Mouse (Mus musculus): Measurements from ENCODE around the gene Zmynd8. TPM values are rescaled to one million over a fixed set of nuclear protein-coding genes. Genes with fewer than 3 reads are reported as not detected.

The Zmynd8 gene
- polyA plus RNA-seq, 1 experiment from 2014 or later, result 68.1 TPM

GRCm38 (mm10) chr2:165894533-165894932, 4.3 kb downstream of the Zmynd8 start:
- Histone ChIP-seq H3K27me3 (replicated peaks; ENCODE audit: low read depth, poor library complexity, severe bottlenecking) (no peaks in the 10 kb centered on the region), H3K4me3 (no peak overlapping the region), H3K36me3 (replicated peaks) (no peaks in the 10 kb centered on the region), H3K9me3 (no peaks in the 10 kb centered on the region), H3K27ac (replicated peaks) (0 out of 2 replicates have a peak overlapping the region, but pooled peaks have one; percentile 79), H3K4me1 (peaks cover 68% of the 10 kb centered on the region)
- 57% methylated on average over 3 of the region's 4 CpGs for WGBS
- peak; percentile 70 for DNase-seq (ENCODE audit: low spot score)

GRCm38 (mm10) chr2:165893232-165893631, 5.6 kb downstream of the Zmynd8 start:
- Histone ChIP-seq H3K27me3 (replicated peaks; ENCODE audit: low read depth, poor library complexity, severe bottlenecking) (no peaks in the 10 kb centered on the region), H3K36me3 (replicated peaks) (no peaks in the 10 kb centered on the region), H3K4me1 (peaks cover 68% of the 10 kb centered on the region), H3K9me3 (no peaks in the 10 kb centered on the region), H3K27ac (replicated peaks) (peak overlapping the region; percentile 63), H3K4me3 (no peak overlapping the region)
- no peak for DNase-seq (ENCODE audit: low spot score)
- 96% methylated on average over 3 of the region's 3 CpGs for WGBS

GRCm38 (mm10) chr2:165892626-165893025, 6.2 kb downstream of the Zmynd8 start:
- no peaks in the 10 kb centered on the region for H3K36me3 ChIP-seq (replicated peaks)
- WGBS, result 78% methylated on average over 5 of the region's 5 CpGs

GRCm38 (mm10) chr2:165890401-165890800, 8.4 kb downstream of the Zmynd8 start:
- H3K9me3 ChIP-seq, result no peaks in the 10 kb centered on the region
- H3K36me3 ChIP-seq (replicated peaks), result no peaks in the 10 kb centered on the region
- peaks cover 73% of the 10 kb centered on the region for H3K4me1 ChIP-seq
- no peak overlapping the region for H3K4me3 ChIP-seq
- H3K27ac ChIP-seq (replicated peaks), result peak overlapping the region; percentile 100
- DNase-seq (ENCODE audit: low spot score), result no peak
- no peaks in the 10 kb centered on the region for H3K27me3 ChIP-seq (replicated peaks; ENCODE audit: low read depth, poor library complexity, severe bottlenecking)
- 83% methylated on average over 10 of the region's 10 CpGs for WGBS

More at GRCm38 (mm10) chr2:165892626-165893025, 6.2 kb downstream of the Zmynd8 start:
- no peak overlapping the region for H3K4me3 ChIP-seq
- H3K4me1 ChIP-seq, result peaks cover 73% of the 10 kb centered on the region
- no peaks in the 10 kb centered on the region for H3K9me3 ChIP-seq
- H3K27ac ChIP-seq (replicated peaks), result peak overlapping the region; percentile 63
- no peak for DNase-seq (ENCODE audit: low spot score)
- H3K27me3 ChIP-seq (replicated peaks; ENCODE audit: low read depth, poor library complexity, severe bottlenecking), result no peaks in the 10 kb centered on the region

- DNase-seq (ENCODE audit: low spot score), result no peak
- 84% methylated on average over 10 of the region's 10 CpGs for WGBS
- H3K4me3 ChIP-seq, result no peak overlapping the region
- peaks cover 73% of the 10 kb centered on the region for H3K4me1 ChIP-seq
- H3K27ac ChIP-seq (replicated peaks), result peak overlapping the region; percentile 100
- no peaks in the 10 kb centered on the region for H3K9me3 ChIP-seq
- no peaks in the 10 kb centered on the region for H3K27me3 ChIP-seq (replicated peaks; ENCODE audit: low read depth, poor library complexity, severe bottlenecking)
- no peaks in the 10 kb centered on the region for H3K36me3 ChIP-seq (replicated peaks)
Measured at GRCm38 (mm10) chr2:165889874-165890273, 8.9 kb downstream of the Zmynd8 start.

- Histone ChIP-seq H3K4me1 (peaks cover 74% of the 10 kb centered on the region), H3K27me3 (replicated peaks; ENCODE audit: low read depth, poor library complexity, severe bottlenecking) (no peaks in the 10 kb centered on the region), H3K27ac (replicated peaks) (peak overlapping the region; percentile 100), H3K36me3 (replicated peaks) (no peaks in the 10 kb centered on the region), H3K4me3 (no peak overlapping the region), H3K9me3 (no peaks in the 10 kb centered on the region)
- WGBS, result 66% methylated on average over 7 of the region's 7 CpGs
- no peak for DNase-seq (ENCODE audit: low spot score)
Measured at GRCm38 (mm10) chr2:165889266-165889665, 9.6 kb downstream of the Zmynd8 start.

- H3K36me3 ChIP-seq (replicated peaks), result no peaks in the 10 kb centered on the region
- H3K27ac ChIP-seq (replicated peaks), result peak overlapping the region; percentile 100
- no peaks in the 10 kb centered on the region for H3K27me3 ChIP-seq (replicated peaks; ENCODE audit: low read depth, poor library complexity, severe bottlenecking)
- no peaks in the 10 kb centered on the region for H3K9me3 ChIP-seq
- no peak for DNase-seq (ENCODE audit: low spot score)
- H3K4me3 ChIP-seq, result peak overlapping the region; percentile 30; the same call in 1 of the 2 replicates
- 15% methylated on average over 3 of the region's 3 CpGs for WGBS
- peaks cover 79% of the 10 kb centered on the region for H3K4me1 ChIP-seq
Measured at GRCm38 (mm10) chr2:165888813-165889221, 10.0 kb downstream of the Zmynd8 start.

- Histone ChIP-seq H3K9me3 (no peaks in the 10 kb centered on the region), H3K27ac (replicated peaks) (peak overlapping the region; percentile 100), H3K36me3 (replicated peaks) (no peaks in the 10 kb centered on the region), H3K27me3 (replicated peaks; ENCODE audit: low read depth, poor library complexity, severe bottlenecking) (no peaks in the 10 kb centered on the region), H3K4me3 (peak overlapping the region; percentile 30; the same call in 1 of the 2 replicates), H3K4me1 (peaks cover 83% of the 10 kb centered on the region)
- peak; percentile 76 for DNase-seq (ENCODE audit: low spot score)
- WGBS, result 18% methylated on average over 13 of the region's 13 CpGs
Measured at GRCm38 (mm10) chr2:165888396-165888795, 10.4 kb downstream of the Zmynd8 start.

GRCm38 (mm10) chr2:165886857-165887628, 11.8 kb downstream of the Zmynd8 start:
- Histone ChIP-seq H3K27me3 (replicated peaks; ENCODE audit: low read depth, poor library complexity, severe bottlenecking) (no peaks in the 10 kb centered on the region), H3K4me1 (peaks cover 88% of the 10 kb centered on the region), H3K9me3 (no peaks in the 10 kb centered on the region), H3K36me3 (replicated peaks) (no peaks in the 10 kb centered on the region), H3K27ac (replicated peaks) (peak overlapping the region; percentile 100), H3K4me3 (peak overlapping the region; percentile 33)
- DNase-seq (ENCODE audit: low spot score), result peak; percentile 77
- WGBS, result 2% methylated on average over 25 of the region's 25 CpGs

GRCm38 (mm10) chr2:165886482-165886856, 12.3 kb downstream of the Zmynd8 start:
- 2% methylated on average over 3 of the region's 3 CpGs for WGBS
- Histone ChIP-seq H3K36me3 (replicated peaks) (no peaks in the 10 kb centered on the region), H3K4me1 (peaks cover 94% of the 10 kb centered on the region), H3K4me3 (peak overlapping the region; percentile 33), H3K9me3 (no peaks in the 10 kb centered on the region), H3K27ac (replicated peaks) (peak overlapping the region; percentile 100), H3K27me3 (replicated peaks; ENCODE audit: low read depth, poor library complexity, severe bottlenecking) (no peaks in the 10 kb centered on the region)
- peak; percentile 61 for DNase-seq (ENCODE audit: low spot score)

GRCm38 (mm10) chr2:165885951-165886320, 12.9 kb downstream of the Zmynd8 start:
- Histone ChIP-seq H3K27ac (replicated peaks) (peak overlapping the region; percentile 100), H3K9me3 (no peaks in the 10 kb centered on the region), H3K36me3 (replicated peaks) (no peaks in the 10 kb centered on the region), H3K27me3 (replicated peaks; ENCODE audit: low read depth, poor library complexity, severe bottlenecking) (no peaks in the 10 kb centered on the region), H3K4me1 (peaks cover 99% of the 10 kb centered on the region), H3K4me3 (peak overlapping the region; percentile 58; the same call in 1 of the 2 replicates)
- WGBS, result 16% methylated on average over 4 of the region's 4 CpGs
- DNase-seq (ENCODE audit: low spot score), result no peak

- WGBS, result 4% methylated on average over 17 of the region's 17 CpGs
- H3K4me1 ChIP-seq, result peaks cover 100% of the 10 kb centered on the region
Measured at GRCm38 (mm10) chr2:165885225-165885950, 13.4 kb downstream of the Zmynd8 start.

More at GRCm38 (mm10) chr2:165885225-165885950, 13.4 kb downstream of the Zmynd8 start:
- peak overlapping the region; percentile 100 for H3K27ac ChIP-seq (replicated peaks)
- H3K4me3 ChIP-seq, result peak overlapping the region; percentile 58
- no peaks in the 10 kb centered on the region for H3K9me3 ChIP-seq
- 0 out of 2 replicates have a peak, but pooled peaks cover under 1% of the 10 kb centered on the region for H3K36me3 ChIP-seq (replicated peaks)
- peak; percentile 79 for DNase-seq (ENCODE audit: low spot score)
- H3K27me3 ChIP-seq (replicated peaks; ENCODE audit: low read depth, poor library complexity, severe bottlenecking), result no peaks in the 10 kb centered on the region
